Mouse (Mus musculus) cerebellum, postnatal 14 days (tissue): Measurements from ENCODE around the gene Cryl1.

ENCODE experiments used
- DNase-seq, 2 experiments: peaks; one replicate each; pipeline ENCODE4 v3.0.0; 2021; ENCODE audit warnings: mixed read lengths in 2 of 2

Cryl1 gene

GRCm38 (mm10) chr14:57316662-57317600 lies 81.4 kb downstream of the Cryl1 start:
- no peak for DNase-seq

GRCm38 (mm10) chr14:57315976-57316375 lies 82.4 kb downstream of the Cryl1 start:
- DNase-seq: no peak

GRCm38 (mm10) chr14:57315551-57315950 lies 82.8 kb downstream of the Cryl1 start:
- DNase-seq: no peak

- DNase-seq: no peak
Observed at GRCm38 (mm10) chr14:57301600-57302230, 96.6 kb downstream of the Cryl1 start.

- DNase-seq: no peak
Observed at GRCm38 (mm10) chr14:57300530-57300929, 97.8 kb downstream of the Cryl1 start.

- DNase-seq: no peak
Observed at GRCm38 (mm10) chr14:57297672-57298071, 100.7 kb downstream of the Cryl1 start.

GRCm38 (mm10) chr14:57291399-57291942 lies 106.9 kb downstream of the Cryl1 start:
- DNase-seq: no peak

GRCm38 (mm10) chr14:57289105-57289504 lies 109.2 kb downstream of the Cryl1 start:
- DNase-seq: no peak

- DNase-seq: no peak
Observed at GRCm38 (mm10) chr14:57283816-57284215, 114.5 kb downstream of the Cryl1 start.

- DNase-seq: no peak
Observed at GRCm38 (mm10) chr14:57282591-57282990, 115.7 kb downstream of the Cryl1 start.

- no peak for DNase-seq
Observed at GRCm38 (mm10) chr14:57280835-57281234, 117.5 kb downstream of the Cryl1 start.

GRCm38 (mm10) chr14:57276481-57277012 lies 121.8 kb downstream of the Cryl1 start:
- DNase-seq: no peak

GRCm38 (mm10) chr14:57272341-57272740 lies 126.0 kb downstream of the Cryl1 start:
- DNase-seq: no peak

- DNase-seq: no peak
Observed at GRCm38 (mm10) chr14:57271861-57272260, 126.5 kb downstream of the Cryl1 start.

- DNase-seq: no peak
Observed at GRCm38 (mm10) chr14:57268900-57269299, 129.4 kb downstream of the Cryl1 start.

- no peak for DNase-seq
Observed at GRCm38 (mm10) chr14:57268344-57268743, 130.0 kb downstream of the Cryl1 start.

GRCm38 (mm10) chr14:57263943-57264342 lies 134.4 kb downstream of the Cryl1 start:
- no peak for DNase-seq

- DNase-seq: no peak
Observed at GRCm38 (mm10) chr14:57259341-57259740, 139.0 kb downstream of the Cryl1 start.

GRCm38 (mm10) chr14:57248661-57249060 lies 149.7 kb downstream of the Cryl1 start:
- peak; percentile 5 to 10 for DNase-seq

- DNase-seq: peak in 1 of 2 experiments; percentile 21
Observed at GRCm38 (mm10) chr14:57246575-57246974, 151.8 kb downstream of the Cryl1 start.

- no peak for DNase-seq
Observed at GRCm38 (mm10) chr14:57242978-57243377, 155.4 kb downstream of the Cryl1 start.

GRCm38 (mm10) chr14:57235276-57235675 lies 163.1 kb downstream of the Cryl1 start:
- no peak for DNase-seq

- DNase-seq: no peak
Observed at GRCm38 (mm10) chr14:57234711-57235110, 163.6 kb downstream of the Cryl1 start.
